Mouse (Mus musculus): ENCODE measurements around the gene Sik2.

DNA sequence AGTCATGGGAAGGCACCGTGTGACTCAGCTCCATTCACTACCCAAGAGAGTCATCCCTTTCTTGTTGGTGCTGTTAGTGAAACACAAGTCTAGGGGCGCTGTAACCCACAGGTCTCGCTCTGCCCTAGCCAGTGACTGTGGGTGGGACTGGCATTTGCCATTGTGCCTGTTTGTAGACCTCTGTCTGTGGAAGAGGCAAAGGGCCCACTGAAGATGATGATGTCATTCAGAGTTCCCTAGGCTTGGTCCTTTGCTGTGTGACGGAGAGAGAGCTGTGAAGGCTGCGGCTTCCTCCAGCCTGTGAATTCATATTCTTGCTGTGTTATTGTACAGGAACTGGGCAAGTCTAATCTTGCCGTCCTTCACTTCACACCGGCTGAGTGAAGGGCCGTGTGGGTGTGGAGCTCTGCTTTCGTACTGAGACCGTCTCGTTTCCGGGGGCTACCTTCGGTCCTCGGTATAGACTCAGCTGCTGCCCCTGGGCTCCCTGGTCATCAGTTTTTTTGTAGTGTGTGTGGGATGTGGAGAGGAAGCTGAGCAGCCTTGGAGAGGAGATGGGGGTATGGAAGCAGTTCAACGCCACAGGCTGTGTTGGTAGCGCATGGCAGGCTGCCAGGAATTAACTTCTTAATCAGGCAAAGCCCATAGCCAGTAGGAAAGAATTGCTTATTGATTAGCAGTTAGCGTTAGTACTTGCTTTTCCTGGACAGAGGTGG lies 156.1 kb downstream of the Sik2 start:
- TF ChIP-seq CTCF (IDR thresholded peaks at IDR 0.05; ENCODE audit: insufficient read depth, low read length) (no peak), POLR2A (IDR thresholded peaks at IDR 0.05; ENCODE audit: borderline replicate concordance, extremely low read depth, low read depth, low read length) (no peak)
